Mouse (Mus musculus) hindlimb bud, embryonic 11.5 days (tissue): ENCODE results near the gene Gm21988.
A peak's percentile ranks its signal among the peaks of the same experiment; 100 is the strongest.

ENCODE experiments used
- DNase-seq: peaks from one replicate; pipeline ENCODE4 v3.0.0-alpha.2; 2012; ENCODE audit warnings: low read depth, low spot score; ENCODE audit errors: extremely low spot score

Gene Gm21988

DNA sequence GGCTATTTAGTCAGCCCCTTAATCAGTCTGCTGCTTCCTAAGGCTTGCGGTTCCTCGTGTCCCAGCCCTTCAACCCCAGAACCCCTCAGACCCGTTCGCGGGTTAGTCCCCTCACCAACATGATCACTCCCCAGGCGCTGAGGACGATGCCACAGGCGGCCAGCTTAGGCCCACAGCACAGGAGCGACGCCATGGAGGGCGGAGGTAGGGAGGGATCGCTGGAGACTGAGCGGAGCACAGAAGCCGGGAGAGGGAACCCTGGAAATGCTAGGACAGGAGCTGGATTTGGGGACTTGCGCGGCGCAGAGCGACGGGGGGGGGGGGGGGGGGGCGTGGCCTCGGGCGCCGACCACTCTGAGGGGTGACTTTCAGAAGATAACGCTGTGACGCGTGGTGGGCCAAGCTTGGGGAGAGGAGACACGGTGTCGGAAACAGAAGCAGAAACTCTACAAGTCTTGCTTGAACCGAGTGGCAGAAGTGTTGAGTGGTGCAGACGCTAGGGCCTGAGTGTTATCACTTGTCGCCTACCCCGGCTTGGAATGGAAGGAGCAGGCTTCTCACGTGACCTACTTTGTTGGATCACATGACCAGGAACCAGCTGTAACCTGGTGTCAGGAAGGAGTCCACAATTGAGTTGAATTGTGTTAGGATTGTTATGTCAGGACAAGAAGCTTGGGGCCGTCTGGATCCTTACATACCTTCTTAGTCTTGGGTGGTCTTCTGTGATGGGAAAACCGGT lies at the start of gene Gm21988, which contains the start of gene Rnasek:
TSS of gene Gm21988 (minus strand) at position 290 of the 739 bp plus-strand sequence.
TSS of gene Rnasek (minus strand) at position 302 of the 739 bp plus-strand sequence.
- peak; percentile 81 for DNase-seq

DNA sequence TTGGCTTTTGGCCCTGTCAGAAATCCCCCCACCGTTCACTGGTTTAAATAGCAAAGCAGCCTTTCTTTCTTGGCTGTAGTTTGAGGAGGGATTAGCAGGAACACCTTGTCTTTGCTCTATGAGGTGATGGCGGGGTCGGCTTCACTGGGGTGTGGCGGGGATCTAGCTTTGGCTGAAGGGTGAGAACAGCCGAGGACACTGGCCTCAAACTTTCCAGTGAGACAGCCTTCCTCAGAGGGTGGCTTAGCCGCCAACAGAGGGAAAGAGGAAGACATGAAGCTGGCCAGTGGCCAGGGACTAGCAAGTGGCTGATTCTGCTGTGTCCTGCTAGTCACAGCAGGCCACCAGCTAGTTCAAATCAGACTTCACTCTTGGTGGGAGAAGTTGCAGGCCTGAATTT lies 49.6 kb upstream of the Gm21988 start:
- no peak for DNase-seq

DNA sequence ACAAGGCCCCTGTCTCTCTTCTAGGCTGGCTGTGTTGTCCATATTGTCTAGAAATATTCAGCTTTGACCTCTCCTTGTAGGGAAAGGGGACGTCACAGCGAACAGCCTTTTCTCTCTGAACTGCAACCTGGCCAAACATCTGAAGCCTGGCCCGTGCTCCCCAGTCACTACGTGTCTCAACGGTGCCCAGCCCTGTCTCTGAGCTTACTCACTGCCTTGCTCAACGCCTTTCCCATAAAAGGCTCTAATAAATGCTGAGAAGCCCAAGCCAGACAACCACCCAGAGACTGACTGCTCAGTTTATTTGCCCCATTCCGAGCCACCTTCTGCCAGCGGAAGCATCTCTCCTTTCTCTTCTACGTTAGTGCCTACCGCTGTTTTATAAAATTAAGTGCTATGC lies 48.5 kb upstream of the Gm21988 start:
- no peak for DNase-seq

DNA sequence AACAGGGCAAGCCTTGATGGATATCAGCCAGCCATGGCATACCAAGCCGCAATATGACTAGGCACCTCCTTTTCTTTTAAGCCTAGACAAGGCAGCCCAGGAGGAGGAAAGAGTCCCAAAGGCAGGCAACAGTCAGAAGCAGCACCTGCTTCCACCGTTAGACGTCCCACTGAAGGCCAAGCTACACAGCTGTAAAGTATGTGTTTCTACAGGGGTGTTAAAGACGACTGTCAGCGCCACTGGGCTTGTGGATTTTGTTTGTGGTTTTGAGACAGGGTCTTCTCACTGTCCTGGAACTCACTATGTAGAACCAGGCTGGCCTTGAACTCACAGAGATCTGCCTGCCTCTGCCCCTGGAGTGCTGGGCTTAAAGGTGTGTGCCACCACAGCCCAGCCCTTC lies 46.1 kb upstream of the Gm21988 start:
- DNase-seq, result no peak

DNA sequence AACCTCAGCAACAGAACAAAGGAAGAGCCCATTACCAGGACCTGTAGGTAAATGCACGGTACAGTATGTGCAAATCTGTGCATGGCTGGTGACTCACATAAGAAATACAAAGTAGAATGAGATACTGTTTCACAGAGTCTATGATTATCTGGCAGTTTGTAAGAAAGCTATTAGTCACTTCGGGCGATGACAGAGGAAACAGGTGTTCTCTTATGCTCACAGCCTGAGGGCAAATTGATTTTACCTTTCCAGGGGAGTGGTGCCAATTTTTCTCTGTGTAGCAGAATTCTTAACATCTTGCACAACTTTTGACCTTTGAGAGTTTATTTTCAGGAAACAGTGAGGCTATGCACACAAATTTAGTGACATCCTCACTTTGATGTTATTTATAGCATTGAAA lies 45.1 kb upstream of the Gm21988 start:
- no peak for DNase-seq

DNA sequence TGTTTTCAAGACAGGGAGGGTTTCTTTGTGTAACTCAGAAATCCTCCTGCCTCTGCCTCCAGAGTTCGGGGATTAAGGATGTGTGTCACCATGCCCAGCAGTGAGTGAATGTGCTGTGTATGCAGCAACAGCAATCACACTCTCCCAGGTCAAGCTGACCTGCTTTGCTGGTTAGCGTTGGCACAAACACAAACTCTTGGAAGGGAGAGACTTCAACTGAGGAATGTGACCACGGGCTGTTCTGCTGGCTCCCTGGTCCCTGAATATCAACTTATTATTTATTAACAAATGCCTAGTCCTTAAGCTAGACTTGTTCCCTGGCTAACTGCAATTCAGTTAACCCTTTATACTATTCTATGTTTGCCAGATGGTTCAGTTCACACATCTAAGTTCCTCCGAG lies 44.0 kb upstream of the Gm21988 start:
- DNase-seq, result no peak

DNA sequence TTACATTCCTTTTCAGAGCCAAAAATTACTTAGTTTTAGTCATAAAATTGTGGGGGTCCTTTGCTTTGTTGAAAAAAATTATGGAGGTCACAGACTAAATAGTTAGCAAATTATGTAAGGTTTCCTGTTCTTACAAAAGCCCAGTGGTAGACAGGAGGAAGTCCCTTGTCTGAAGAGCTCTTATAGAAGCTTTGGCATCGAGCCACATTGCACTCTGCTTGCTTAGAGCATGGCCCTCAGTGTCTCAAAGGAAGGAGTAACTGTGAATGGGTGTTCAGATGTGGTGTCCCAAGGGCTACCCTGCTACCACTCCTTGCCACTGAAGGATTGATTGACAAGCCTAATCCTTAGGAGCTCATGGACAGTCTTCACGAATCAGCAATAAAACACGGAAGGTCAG lies 40.8 kb upstream of the Gm21988 start:
- DNase-seq, result no peak

DNA sequence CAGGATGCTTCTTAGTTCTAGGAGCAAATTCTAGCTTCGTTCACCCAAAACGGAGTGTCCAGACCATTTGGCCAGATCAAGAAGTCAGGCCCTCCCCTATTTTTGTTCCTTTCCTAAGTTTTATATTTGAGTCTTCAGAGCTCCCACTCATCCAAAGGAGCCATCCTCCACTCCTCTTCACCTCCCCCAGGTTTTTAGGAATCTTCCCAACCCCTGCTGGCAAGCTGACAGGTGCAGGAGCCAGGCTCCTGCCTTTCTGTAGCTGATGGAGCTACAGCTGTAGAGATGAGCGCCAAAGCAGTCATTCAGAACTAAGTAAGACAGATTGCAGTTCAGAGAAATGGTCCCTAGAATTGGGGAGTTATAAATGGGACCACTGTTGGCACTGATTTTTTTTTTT lies 39.3 kb upstream of the Gm21988 start:
- DNase-seq, result no peak

DNA sequence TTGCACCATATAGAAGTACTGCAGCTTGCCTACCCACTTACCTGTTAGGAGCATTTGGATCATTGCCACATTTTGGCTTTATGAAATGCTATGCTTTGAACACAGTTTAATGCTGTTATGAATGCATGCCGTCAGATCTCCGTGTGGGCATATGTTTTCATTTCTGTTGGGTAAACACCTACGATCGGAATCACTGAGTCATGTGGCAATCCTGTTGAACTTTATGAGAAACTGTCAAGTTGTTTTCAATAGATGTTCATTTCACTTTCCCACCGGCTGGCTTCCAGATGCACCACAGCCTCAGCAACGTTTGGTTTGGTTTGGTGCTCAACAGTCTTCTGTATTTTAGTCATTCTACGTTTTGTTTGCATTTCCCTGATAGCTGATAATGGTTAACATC lies 32.0 kb upstream of the Gm21988 start:
- no peak for DNase-seq

DNA sequence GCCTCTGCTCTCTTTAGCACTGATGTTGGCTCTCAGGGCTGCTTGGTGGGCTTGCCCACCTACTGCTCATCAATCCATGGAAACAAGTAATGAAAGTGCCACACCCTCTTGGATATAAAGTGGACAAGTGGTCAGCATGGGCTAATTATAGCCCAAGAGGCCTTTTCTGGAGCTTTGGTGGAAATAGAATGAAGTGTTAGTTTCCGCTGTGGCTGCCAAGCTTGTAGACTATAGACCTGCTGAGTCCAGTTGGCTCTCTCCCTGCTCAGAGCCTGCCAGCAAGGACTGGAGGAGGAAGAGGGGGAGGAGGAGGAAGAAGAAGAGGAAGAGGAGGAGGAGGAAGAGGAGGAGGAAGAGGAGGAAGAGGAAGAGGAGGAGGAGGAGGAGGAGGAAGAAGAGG lies 26.8 kb upstream of the Gm21988 start:
- DNase-seq, result no peak

DNA sequence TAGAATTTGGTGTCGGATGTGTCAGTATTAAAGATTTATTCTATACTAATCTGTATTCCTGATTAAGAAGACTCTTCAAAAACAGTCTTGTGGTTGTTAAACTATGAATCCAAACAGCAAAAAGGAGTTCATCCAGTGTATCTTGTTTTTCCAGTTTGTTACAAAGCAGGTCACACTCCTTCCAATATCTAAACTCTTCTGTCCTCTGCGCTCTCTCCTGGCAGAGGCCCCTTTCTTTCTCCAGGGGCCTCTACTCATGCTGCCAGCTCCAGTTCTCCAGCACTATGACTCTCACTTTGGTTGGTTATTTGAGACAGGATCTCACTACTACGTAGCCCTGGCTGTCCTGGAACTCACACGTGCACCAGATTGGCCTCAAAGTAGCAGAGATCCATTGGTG lies 26.2 kb upstream of the Gm21988 start:
- DNase-seq, result no peak

DNA sequence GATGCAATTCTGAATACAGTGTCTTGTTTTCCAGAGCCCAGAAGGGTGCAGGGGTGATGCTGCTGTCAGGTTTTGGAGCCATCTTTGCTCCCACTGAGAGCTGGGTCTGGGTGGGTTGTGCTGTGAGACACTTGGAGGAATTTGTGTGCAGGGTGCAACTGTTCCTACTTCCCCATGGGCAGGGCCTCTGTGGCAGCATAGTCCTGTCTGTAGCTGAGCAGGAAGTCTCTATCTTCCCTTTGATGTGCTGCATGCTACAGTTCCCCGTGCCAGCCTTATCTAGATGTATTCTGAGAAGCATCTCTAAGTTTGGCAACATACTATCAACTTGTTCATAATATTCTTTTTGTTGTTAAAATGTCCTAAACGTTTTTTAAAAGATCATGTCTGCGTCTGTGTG lies 25.6 kb upstream of the Gm21988 start:
- DNase-seq, result no peak

DNA sequence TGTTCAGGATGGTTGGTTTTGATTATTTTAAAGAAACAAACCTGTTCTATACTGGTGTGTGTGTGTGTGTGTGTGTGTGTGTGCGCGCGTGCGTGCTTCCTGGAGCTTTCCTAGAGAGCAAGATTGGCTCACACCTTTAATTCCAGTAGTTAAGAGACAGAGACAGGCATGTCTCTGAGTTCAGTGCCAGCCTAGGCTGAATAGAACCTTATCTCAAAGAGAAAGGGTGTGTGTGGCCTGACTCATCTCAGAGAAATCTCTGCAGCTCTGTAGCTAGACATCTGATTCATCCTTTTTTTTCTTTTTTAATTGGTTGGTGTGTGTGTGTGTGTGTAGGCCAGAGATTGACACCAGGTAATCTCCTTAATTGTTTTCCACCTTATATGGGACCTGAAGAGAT lies 19.4 kb upstream of the Gm21988 start:
- no peak for DNase-seq

DNA sequence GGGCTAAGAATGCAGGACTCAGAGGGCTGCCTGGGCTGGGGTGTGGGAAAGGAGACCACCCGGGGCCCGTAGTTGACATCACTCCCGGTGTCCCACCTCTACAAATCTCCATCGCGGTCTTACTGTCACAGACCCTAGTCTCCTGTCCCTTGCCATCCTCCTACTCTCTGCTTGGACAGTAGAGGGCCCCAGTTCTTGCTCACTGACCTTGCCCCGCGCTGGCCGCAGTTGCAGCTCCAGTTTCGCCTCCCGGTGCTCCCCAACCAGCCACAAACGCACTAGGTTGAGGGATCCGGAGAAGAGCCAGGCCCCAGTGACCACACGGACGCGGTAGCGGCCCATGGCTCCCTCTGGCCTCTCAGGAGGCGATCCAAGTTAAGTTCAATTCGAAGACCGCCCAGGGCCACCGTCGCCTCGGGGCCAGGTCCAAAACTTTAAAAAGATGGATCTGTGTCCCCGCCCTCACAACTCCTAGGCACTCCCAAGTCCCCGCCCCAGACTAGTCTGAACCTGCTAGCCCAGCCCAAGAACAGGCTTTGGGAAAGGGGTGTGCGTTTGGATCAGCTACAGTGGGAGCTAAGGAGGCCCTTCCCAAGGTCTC lies 15.4 kb upstream of the Gm21988 start, which contains the start of gene Alox12:
TSS of gene Alox12 (minus strand) at position 423 of the 601 bp plus-strand sequence.
- DNase-seq, result no peak

DNA sequence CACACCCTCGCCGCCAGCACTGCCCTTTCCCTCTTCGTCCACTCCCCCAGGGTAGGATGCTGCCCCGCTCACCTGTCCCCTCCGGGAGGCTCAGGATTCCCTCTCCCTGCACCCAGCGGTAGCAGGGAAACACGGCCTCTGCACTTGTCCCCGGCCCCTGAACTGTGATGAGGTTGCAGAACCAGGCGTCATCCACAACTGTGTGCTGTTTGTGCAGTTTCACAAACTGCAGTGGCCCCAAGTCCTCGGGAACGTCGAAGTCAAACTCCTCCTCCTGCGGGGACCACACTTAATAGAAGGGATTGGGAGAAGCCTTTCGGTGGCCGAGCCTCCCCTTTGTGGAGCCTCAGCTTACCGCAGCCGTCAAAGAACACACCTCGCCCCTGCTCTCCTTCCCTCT lies 14.7 kb upstream of the Gm21988 start:
- DNase-seq, result no peak

DNA sequence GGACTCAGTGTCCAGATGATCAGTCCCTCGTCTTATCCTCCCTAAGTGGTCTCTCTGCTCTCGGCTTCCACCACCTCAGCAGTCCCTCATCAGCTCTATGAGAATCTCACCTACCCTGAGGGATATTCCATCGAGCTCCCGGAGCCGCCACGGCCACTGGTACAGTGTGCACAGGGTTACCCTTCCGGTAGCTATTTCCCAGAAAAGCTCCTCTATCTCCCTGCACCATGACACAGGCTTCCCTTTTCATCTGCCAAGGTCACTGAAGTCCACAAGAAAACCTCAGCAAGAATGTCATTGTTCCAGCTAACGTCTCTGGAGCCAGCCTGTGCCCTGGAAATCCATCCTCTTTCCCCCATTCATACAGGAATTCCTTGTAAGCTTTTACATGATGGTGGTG lies 12.2 kb upstream of the Gm21988 start:
- no peak for DNase-seq

DNA sequence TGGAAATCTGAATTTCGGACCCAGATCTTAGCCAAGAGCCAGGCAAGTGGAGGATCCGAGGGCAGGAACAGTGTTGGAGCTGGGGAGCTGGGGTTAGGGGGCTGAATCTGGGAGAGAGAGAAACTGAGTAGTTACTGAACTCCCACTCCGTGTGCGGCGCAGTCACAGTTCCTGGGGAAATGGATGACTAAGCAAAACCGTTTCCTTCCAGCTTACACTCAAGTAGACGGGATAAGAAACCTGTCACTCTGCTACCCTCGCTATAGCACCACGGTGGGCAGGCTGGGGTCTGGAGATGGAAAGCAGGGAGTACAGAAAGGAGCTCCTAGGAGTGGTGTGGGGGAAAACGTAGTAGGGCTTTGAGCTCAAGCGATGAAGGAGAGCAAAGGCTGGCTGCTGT lies 10.5 kb upstream of the Gm21988 start:
- DNase-seq, result no peak

DNA sequence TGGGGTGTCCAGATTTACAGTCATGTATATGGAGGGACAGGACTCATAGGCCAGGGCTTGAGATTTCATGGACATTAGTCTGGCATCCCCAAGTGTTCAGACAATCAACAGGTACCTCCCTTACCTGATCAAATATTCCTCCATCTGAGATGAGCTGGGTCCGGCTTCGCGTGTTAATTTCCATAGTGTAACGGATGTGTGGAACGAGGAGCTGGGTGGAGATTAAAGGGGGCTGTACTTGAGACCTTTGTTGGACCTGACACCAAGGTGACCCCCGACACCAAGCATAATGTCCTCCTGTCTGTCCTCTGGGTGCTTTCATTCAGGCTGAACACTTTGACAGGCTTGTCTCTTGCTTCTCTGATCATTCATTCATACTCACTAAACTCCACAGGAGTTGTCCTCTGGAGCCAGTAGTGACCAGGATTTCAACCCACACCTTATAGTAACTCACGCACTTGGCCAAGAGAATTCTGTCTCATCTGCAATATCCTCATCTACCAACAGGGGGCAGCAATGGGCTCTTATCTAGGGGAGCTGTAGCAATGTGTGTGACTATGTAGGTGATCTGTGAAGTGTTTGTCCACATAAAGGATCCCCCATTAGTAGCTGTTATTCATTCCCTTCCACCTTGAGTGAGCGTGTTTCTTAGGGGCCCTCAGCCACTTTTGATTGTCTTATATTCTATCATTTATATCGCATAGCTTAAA lies 7.7 kb upstream of the Gm21988 start:
- DNase-seq, result no peak

DNA sequence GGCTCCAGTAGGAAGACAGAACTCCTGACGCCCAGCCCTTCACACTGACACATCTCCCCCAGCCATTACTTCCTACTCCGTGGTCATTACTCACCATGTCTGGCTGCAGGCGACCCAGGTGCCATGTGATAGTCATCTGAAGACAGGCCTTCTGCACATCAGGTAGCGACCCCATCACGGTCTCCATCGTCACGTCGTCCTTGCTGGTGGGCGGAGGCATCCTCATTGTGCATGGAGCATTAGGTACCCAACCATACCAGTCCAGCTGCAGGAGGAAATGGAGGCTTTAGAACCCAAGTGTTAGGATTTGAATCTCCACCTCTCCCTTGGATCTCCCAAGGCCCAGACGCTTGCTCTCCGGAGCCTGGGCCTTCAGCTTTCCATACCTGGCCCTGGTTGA lies 3.0 kb upstream of the Gm21988 start:
- DNase-seq, result no peak

DNA sequence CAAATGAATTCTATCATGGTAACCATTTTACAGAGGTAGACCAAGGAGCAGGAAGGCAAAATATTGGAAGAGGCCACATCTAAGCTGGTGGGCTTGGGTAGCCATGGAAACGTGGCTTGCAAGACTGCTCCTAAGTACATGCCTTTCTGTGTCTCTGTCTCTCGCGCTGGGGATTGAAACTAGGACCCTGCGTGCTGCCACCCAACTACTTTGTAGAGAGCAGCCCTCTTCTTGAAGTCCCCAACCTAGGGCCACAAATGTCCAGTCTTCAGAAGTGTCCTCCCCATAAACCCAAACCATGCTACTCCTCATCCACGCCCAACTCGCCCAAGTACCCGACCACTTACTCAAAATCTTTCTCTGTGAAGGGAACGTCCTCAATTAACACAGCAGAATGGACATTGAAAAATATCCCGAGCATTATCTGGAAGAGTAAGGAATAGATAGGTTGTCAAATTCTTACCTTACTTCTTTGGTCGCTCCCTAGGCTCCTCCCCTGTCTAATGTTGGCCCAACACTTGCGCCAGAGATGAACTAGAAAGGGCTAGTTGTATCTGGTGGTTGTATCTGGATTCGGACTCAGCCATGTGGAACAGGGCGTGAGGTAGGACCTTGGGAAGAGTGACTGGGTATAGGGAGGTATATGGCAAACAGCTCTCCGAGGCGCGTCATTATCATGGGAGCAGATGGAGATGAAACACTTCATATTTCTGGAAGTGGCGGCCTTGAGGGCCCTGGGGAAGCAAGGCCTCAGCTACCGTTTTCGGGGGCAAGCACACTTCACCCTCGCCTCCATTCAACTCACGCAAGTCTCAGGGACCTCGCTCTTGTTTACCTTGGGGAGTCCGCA lies 814 bp downstream of the Gm21988 start:
- no peak for DNase-seq

DNA sequence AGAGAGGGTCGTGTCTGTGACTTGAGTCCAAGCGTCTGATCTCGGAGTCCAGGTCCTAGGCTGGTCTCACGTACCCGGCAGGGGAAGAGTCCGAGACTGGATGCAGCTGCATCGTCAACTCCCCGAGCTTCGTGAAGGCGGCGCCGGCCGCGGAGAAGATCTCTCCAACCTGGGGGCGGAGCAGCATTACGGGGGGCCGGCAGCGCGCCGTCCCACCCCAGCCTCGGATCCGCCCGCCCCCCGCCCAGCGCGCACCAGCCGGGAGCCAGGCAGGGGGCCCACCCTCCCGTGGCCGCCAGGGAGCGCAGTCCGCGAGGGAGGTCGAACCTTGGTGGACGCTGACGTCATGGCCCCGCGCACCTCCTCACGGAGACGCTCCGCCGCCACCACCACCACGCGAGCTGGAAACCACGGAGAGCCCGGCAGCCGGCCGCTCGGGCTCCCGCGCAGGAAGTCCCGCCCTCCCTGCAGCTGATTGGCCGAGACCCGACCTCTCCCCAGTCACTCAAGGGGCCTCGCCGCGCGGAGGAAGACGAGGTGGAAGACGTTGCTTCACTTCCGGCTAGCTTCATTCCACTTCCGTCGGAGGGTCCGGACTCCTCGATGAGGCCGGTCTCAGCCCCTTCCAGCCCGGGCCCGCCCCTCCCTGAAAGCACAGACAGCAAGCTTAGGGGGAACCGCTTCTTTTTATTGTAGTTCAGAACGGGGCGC lies 2.0 kb downstream of the Gm21988 start, which contains the start of gene 0610010K14Rik:
TSS of gene 0610010K14Rik (minus strand) at position 458 of the 711 bp plus-strand sequence.
- DNase-seq, result no peak
